Mouse (Mus musculus): ENCODE results near the gene Aurkaip1.
"Not testable (repeated sequence)": the region's sequence is repeated elsewhere in the genome, so short reads cannot be mapped to it uniquely, and the experiment has no call there.

The Aurkaip1 gene

DNA sequence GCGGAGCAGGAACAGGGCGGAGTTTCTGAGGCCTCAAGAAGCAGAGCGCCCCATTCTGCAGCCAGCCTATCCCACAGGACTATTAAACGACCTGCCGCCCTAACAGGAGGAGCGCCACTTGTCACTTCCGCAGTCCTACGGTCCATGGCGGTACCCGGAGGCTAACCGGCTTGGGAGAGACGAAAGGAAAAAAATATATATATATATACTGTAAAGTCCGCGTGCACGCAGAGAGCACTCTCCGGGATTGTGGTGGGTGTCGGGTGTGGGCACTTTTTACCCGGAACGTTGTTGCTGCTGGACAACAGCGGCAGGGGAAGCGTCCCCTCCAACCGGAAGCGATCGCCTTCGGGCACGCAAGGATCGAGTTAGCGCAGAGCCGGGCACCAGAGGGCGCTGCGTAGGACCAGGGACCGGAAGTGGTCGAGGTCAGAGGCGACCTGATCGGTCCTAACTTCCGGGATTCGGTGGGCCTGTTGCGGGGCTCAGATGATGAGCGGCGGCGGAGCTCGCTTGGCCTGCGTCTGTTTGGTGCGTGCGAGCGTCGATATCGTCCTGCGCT is at the start of gene Aurkaip1:
Gene Aurkaip1 (plus strand): TSS at position 68 of the 562 bp plus-strand sequence.
- DNase-seq (ENCODE audit: low spot score in 2 of 2) = peak; percentile 97 to 99

- no peak for DNase-seq (ENCODE audit: low spot score in 2 of 2)
Observed at GRCm38 (mm10) chr4:155783486-155784080, 47.5 kb upstream of the Aurkaip1 start.

DNA sequence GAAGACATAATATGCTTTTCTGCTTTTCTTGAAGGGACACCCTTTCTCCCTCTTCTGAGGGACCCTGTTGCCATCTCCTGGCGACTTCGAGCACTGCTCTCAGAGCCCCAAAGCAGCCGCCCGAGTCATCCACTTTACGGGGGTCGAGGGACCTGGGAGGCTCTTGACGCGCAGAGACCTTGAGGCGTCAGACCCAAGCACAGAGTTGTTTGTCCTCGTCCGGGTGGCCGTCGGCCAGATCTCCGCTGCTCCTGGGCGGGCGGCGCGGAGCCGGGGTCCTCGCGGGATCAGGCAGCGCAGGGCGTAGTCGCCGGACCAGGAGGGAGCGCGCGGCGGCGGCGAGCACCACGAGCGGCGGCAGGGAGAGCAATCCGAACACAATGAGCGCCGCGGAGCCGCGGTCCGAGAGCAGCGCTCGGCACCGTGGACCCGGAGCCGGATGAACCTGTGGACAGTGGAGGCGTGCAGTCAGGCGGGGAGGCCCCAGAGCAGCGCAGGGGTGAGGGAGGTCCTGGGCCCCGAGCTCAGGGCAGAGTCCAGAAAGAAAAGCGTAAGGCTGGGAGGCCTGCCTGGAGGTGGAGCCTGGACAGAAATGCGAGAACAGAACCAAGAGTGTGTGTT is 46.9 kb upstream of the Aurkaip1 start:
- DNase-seq (ENCODE audit: low spot score in 2 of 2) = peak; percentile 73 to 84

- DNase-seq (ENCODE audit: low spot score in 2 of 2) = no peak
Observed at GRCm38 (mm10) chr4:155785246-155785645, 45.8 kb upstream of the Aurkaip1 start.

- DNase-seq (ENCODE audit: low spot score in 2 of 2) = no peak
Observed at GRCm38 (mm10) chr4:155785819-155786218, 45.3 kb upstream of the Aurkaip1 start, which contains the start of gene Tmem88b. Gene Tmem88b (minus strand): TSS chr4:155785874.

DNA sequence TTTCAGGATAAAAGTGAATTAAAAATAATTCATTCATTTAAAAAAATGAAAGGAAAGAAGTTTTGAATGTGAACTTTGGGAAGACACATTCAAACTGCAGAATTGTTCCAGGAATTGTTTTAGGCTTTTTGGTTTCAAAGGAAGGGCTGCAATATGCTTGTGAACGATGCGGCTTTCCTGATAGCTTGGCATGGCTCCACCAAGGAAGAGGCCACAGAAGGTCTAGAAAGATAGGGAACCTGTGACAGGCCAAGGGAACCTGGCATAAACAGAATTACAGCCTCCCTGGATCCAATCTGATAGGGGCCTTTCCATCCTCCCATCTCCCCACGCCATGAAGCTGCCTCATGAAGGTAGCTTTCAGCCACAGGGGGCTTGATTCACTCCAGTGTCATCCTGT is 42.8 kb upstream of the Aurkaip1 start:
- DNase-seq (ENCODE audit: low spot score in 2 of 2) = no peak

GRCm38 (mm10) chr4:155788833-155789232 is 42.2 kb upstream of the Aurkaip1 start:
- not testable (repeated sequence) for DNase-seq (ENCODE audit: low spot score in 2 of 2)

GRCm38 (mm10) chr4:155790021-155790489 is 41.0 kb upstream of the Aurkaip1 start, which contains the start of gene Ankrd65:
Gene Ankrd65 (plus strand): TSS chr4:155790439.
- no peak for DNase-seq (ENCODE audit: low spot score in 2 of 2)

DNA sequence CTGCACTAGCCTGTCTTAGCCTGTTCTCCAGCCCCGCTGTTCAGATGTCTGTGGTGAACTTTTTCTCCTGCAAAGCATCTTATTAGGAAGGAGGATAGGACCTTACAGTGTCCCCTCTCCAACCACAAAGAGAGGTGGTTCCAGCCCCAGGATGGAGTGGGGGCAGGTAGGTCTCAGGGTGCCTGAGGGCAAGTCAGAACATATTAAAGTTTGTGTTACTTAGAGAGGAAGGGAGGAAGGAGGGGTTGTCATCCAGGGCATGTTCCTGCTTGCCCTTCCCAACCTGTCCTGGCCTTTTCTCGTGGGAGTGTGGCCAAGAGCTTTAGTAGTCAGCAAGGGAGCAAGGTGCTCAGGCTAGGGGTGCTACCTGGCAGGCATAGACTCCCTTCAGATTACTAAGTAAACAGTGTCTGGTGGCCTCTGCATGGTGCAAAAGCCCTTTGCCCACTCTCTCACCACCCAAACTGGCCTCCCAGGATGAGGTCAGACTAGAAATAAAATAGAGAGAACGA is 40.4 kb upstream of the Aurkaip1 start:
- no peak for DNase-seq (ENCODE audit: low spot score in 2 of 2)

GRCm38 (mm10) chr4:155791240-155791933 is 39.7 kb upstream of the Aurkaip1 start:
- no peak for DNase-seq (ENCODE audit: low spot score in 2 of 2)

- DNase-seq (ENCODE audit: low spot score in 2 of 2) = no peak
Observed at GRCm38 (mm10) chr4:155793730-155794129, 37.3 kb upstream of the Aurkaip1 start.

GRCm38 (mm10) chr4:155802075-155802474 is 29.0 kb upstream of the Aurkaip1 start:
- no peak for DNase-seq (ENCODE audit: low spot score in 2 of 2)

GRCm38 (mm10) chr4:155802741-155803339 is 28.2 kb upstream of the Aurkaip1 start, which contains the start of gene Mrpl20:
Gene Mrpl20 (plus strand): TSS chr4:155802878.
- DNase-seq (ENCODE audit: low spot score in 2 of 2) = no peak

DNA sequence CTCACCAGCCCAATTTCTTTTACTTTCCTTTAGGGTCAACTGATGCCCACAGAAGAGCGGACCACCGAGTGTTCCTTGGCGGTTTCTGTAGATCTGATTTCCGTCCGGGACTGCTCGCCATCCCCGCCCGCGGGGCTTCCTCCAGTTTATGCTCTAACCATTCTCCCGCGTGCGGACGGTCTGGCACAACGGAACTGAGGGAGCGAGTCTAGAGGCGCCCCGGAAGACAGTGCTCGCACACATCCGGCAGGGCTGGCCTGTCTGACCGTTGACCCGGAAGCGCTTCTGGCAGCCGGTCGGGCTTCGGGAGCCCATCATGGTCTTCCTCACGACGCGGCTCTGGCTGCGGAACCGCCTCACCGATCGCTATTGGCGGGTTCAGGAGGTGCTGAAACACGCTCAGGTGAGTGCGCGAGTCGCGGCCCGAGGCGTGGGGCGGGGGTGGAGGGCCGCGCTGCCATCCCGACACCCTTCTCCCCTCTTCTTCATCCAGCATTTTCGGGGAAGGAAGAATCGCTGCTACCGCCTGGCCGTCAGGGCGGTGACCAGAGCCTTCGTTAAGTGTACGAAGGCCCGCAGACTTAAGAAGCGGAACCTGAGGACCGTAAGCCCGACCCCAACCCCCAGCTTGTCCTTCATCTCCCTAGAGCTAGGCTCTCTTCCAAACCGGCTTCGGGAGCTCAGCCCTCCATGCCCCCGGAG is 27.6 kb upstream of the Aurkaip1 start:
- peak; percentile 98 to 99 for DNase-seq (ENCODE audit: low spot score in 2 of 2)

- no peak for DNase-seq (ENCODE audit: low spot score in 2 of 2)
Observed at GRCm38 (mm10) chr4:155807841-155808240, 23.2 kb upstream of the Aurkaip1 start.

DNA sequence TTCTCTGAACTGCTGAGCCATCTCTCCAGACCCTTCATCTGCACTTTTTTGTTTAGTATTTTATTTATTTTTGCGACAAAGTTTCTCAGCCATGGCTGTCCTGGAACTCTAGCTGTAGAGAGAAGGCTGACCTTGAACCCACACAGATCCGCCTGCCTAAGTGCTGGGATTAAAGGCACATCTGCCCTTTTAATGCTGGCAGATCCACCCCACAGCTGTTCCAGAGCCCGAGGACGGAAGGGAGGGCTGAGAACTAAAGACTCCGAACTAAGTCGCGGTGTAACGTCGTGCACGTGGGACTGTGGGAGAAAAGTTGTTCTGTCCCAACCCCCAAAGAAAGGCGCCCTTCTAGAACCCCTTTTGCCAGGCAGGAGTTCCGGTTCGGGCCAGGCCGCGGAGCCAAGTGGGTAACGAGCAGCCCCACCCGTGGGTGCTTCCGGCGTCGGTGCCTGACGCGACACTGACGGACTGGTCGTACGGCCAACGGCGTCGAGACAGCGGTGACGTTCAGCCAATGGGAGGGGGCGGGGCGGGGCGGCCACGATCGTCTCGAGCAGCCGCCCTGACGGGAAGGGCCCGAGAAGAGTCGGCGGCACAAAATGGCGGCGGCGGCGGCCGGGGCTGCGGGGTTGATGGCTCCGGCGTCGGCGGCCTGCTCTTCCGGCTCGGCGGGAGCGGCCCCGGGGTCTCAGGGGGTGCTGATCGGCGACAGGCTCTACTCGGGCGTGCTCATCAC is 19.0 kb upstream of the Aurkaip1 start, which contains the start of gene Ccnl2:
Gene Ccnl2 (plus strand): TSS at position 561 of the 736 bp plus-strand sequence.
- DNase-seq (ENCODE audit: low spot score in 2 of 2) = peak; percentile 86 to 95

GRCm38 (mm10) chr4:155812665-155813181 is 18.3 kb upstream of the Aurkaip1 start:
- DNase-seq (ENCODE audit: low spot score in 2 of 2) = peak in 1 of 2 experiments; percentile 40

DNA sequence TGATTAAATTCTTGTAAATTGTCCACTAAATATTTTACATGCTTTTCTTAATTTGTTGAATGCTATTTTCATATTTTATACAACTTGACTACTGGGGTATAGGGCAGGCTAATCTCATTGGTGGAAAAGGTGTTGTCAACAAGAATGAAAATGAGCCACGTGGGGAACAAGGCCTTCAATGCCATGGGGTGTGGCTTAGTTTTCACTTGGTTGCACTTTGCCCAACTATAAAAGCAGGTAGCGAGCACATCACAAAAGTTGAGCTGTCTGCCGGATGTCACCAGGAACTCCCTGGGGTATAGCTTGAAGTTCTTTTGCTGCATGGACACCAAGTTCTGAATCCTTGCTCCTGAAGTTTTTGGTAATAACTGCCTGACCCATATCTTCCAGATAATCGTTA is 13.5 kb upstream of the Aurkaip1 start:
- DNase-seq (ENCODE audit: low spot score in 2 of 2) = no peak

DNA sequence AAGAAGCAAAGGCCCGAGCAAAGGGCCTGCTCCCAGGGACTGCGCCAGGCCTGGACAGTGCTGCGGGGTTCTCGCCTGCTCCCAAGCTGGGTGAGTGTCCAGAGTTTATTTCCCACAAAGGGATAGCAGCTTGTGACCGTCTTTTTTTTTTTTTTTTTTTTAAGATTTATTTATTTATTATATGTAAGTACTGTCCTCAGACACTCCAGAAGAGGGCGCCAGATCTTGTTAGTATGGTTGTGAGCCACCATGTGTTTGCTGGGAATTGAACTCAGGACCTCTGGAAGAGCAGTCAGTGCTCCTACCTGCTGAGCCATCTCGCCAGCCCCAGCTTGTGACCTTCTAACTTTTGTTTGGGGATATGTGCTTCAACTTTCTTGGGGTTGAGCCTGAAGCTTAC is 10.0 kb upstream of the Aurkaip1 start:
- DNase-seq (ENCODE audit: low spot score in 2 of 2) = no peak

GRCm38 (mm10) chr4:155823443-155823842 is 7.6 kb upstream of the Aurkaip1 start:
- DNase-seq (ENCODE audit: low spot score in 2 of 2) = no peak

Data from cerebellum, postnatal 4 days (tissue).